Mouse (Mus musculus) MEL (cell line): ENCODE results near the gene Sorcs2.
A peak's percentile ranks its signal among the peaks of the same experiment; 100 is the strongest.

Source experiments
- CTCF ChIP-seq, 3 experiments: IDR thresholded peaks in 2 of 3; conservative IDR thresholded peaks in 1 of 3; 2 replicates each; pipeline ENCODE4 v1.5.1; 2011 to 2012; ENCODE audit warnings: low read length in 3 of 3, low read depth in 2 of 3, mild to moderate bottlenecking in 2 of 3, improper control_type of control experiment in 1 of 3, inconsistent platforms in 1 of 3, mixed read lengths in 1 of 3, moderate library complexity in 1 of 3; ENCODE audit not compliant: control insufficient read depth in 1 of 3, insufficient read depth in 1 of 3, poor library complexity in 1 of 3, severe bottlenecking in 1 of 3
- EP300 ChIP-seq, 2 experiments: IDR thresholded peaks; 2 replicates each; pipeline ENCODE4 v1.6.1; 2011; ENCODE audit warnings: improper control_type of control experiment in 2 of 2, low read length in 2 of 2, low read depth in 1 of 2, mild to moderate bottlenecking in 1 of 2
- JUND ChIP-seq: IDR thresholded peaks from 2 replicates; pipeline ENCODE4 v1.6.1; 2011; ENCODE audit warnings: low read depth, mild to moderate bottlenecking, improper control_type of control experiment, low read length
- MAFK ChIP-seq: IDR thresholded peaks from 2 replicates; pipeline ENCODE4 v1.6.1; 2011; ENCODE audit warnings: low read depth, mild to moderate bottlenecking, low read length, improper control_type of control experiment, borderline replicate concordance
- POLR2A ChIP-seq, 2 experiments: IDR thresholded peaks; 2 replicates each; pipeline ENCODE4 v1.6.1; 2011 to 2012; ENCODE audit warnings: low read length in 2 of 2, mild to moderate bottlenecking in 2 of 2, control low read depth in 1 of 2, improper control_type of control experiment in 1 of 2, low read depth in 1 of 2, moderate library complexity in 1 of 2; ENCODE audit not compliant: control insufficient read depth in 1 of 2, insufficient read depth in 1 of 2, poor library complexity in 1 of 2
- POLR2AphosphoS2 ChIP-seq: IDR thresholded peaks from 2 replicates; pipeline ENCODE4 v1.6.1; 2011; ENCODE audit warnings: low read length, improper control_type of control experiment

DNA sequence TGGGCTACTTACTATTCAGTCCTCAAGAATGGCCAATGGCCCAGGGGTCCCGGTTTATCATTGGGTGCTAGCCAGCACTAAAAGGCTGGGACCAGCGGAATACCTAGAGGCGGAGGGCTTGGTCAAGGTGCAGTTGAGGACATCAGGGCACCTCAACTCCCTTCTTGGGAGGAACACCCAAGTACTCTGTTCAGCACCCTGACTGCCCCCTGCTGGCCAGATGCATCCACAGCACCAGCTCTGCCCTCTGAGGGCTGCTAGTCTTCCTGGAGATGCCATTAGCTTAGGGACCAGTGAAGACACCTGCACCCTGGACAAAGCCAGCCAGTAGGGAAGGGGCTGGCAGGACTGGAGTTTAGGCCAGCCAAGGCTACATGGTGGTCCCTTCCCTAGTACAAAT, 1.9 kb downstream of the Sorcs2 start:
- peak; percentile 3 to 20 (median 11); a peak in 2 of 6 replicates for TF ChIP-seq CTCF (IDR thresholded peaks at IDR 0.05 in 2 of 3, conservative IDR thresholded peaks at IDR 0.05 in 1 of 3; ENCODE audit: control insufficient read depth in 1 of 3, insufficient read depth in 1 of 3, low read depth in 2 of 3, low read length in 3 of 3, poor library complexity in 1 of 3, severe bottlenecking in 1 of 3)
- no peak for TF ChIP-seq EP300 (IDR thresholded peaks at IDR 0.05; ENCODE audit: low read depth in 1 of 2, low read length in 2 of 2)
- no peak for TF ChIP-seq POLR2AphosphoS2
- TF ChIP-seq MAFK, result no peak
- no peak for TF ChIP-seq POLR2A (IDR thresholded peaks at IDR 0.05; ENCODE audit: control insufficient read depth in 1 of 2, insufficient read depth in 1 of 2, low read depth in 1 of 2, low read length in 2 of 2, poor library complexity in 1 of 2)
- TF ChIP-seq JUND, result no peak
